Mouse (Mus musculus): ENCODE measurements at regions not wholly inside any gene's neighbourhood (a gene's known extent, or its start where the extent isn't known, plus 50 kb on each side); places are given as distances from the start of the nearest gene placed in this dataset.
"Not testable (repeated sequence)": the region's sequence is repeated elsewhere in the genome, so short reads cannot be mapped to it uniquely, and the experiment has no call there.

- DNase-seq (ENCODE audit: low spot score) = no peak
Observed at GRCm38 (mm10) chr14:76964046-76964445, 72.5 kb upstream of the Ccdc122 start.

- peak; percentile 59 for DNase-seq (ENCODE audit: low spot score)
Observed at GRCm38 (mm10) chr14:76958875-76959274, 77.7 kb upstream of the Ccdc122 start.

- no peak for DNase-seq (ENCODE audit: low spot score)
Observed at GRCm38 (mm10) chr14:76957136-76957535, 79.4 kb upstream of the Ccdc122 start.

GRCm38 (mm10) chr14:76953171-76953570 lies 83.4 kb upstream of the Ccdc122 start:
- no peak for DNase-seq (ENCODE audit: low spot score)

- DNase-seq (ENCODE audit: low spot score) = peak; percentile 26
Observed at GRCm38 (mm10) chr14:76951450-76951849, 85.1 kb upstream of the Ccdc122 start.

- DNase-seq (ENCODE audit: low spot score) = no peak
Observed at GRCm38 (mm10) chr14:76949388-76949787, 87.2 kb upstream of the Ccdc122 start.

- DNase-seq (ENCODE audit: low spot score) = no peak
Observed at GRCm38 (mm10) chr14:76948948-76949347, 87.6 kb upstream of the Ccdc122 start.

GRCm38 (mm10) chr14:76948481-76948880 lies 88.1 kb upstream of the Ccdc122 start:
- DNase-seq (ENCODE audit: low spot score) = no peak

GRCm38 (mm10) chr14:76947148-76947547 lies 89.4 kb upstream of the Ccdc122 start:
- DNase-seq (ENCODE audit: low spot score) = no peak

GRCm38 (mm10) chr14:76945626-76946025 lies 90.9 kb upstream of the Ccdc122 start:
- no peak for DNase-seq (ENCODE audit: low spot score)

- DNase-seq (ENCODE audit: low spot score) = no peak
Observed at GRCm38 (mm10) chr14:76941474-76942212, 94.9 kb upstream of the Ccdc122 start.

GRCm38 (mm10) chr14:76940507-76940906 lies 96.1 kb upstream of the Ccdc122 start:
- no peak for DNase-seq (ENCODE audit: low spot score)

GRCm38 (mm10) chr14:76936671-76937070 lies 99.9 kb upstream of the Ccdc122 start:
- no peak for DNase-seq (ENCODE audit: low spot score)

- not testable (repeated sequence) for DNase-seq (ENCODE audit: low spot score)
Observed at GRCm38 (mm10) chr14:76936051-76936450, 100.5 kb upstream of the Ccdc122 start.

GRCm38 (mm10) chr14:76935453-76935852 lies 101.1 kb upstream of the Ccdc122 start:
- no peak for DNase-seq (ENCODE audit: low spot score)

GRCm38 (mm10) chr14:76932890-76933289 lies 103.7 kb upstream of the Ccdc122 start:
- DNase-seq (ENCODE audit: low spot score) = no peak

- no peak for DNase-seq (ENCODE audit: low spot score)
Observed at GRCm38 (mm10) chr14:76931398-76931797, 105.2 kb upstream of the Ccdc122 start.

- no peak for DNase-seq (ENCODE audit: low spot score)
Observed at GRCm38 (mm10) chr14:76929562-76929961, 107.0 kb upstream of the Ccdc122 start.

GRCm38 (mm10) chr14:76928706-76929105 lies 107.9 kb upstream of the Ccdc122 start:
- DNase-seq (ENCODE audit: low spot score) = no peak

- DNase-seq (ENCODE audit: low spot score) = no peak
Observed at GRCm38 (mm10) chr14:76927245-76927806, 109.2 kb upstream of the Ccdc122 start.

GRCm38 (mm10) chr14:76926416-76926815 lies 110.2 kb upstream of the Ccdc122 start:
- DNase-seq (ENCODE audit: low spot score) = no peak

- DNase-seq (ENCODE audit: low spot score) = no peak
Observed at GRCm38 (mm10) chr14:76922399-76922939, 114.1 kb upstream of the Ccdc122 start.

GRCm38 (mm10) chr14:76918091-76918490 lies 118.5 kb upstream of the Ccdc122 start:
- no peak for DNase-seq (ENCODE audit: low spot score)

Data from layer of hippocampus, adult 11-12 months (tissue).